Mouse (Mus musculus): ENCODE measurements around the gene Acp7. TPM values are rescaled to one million over a fixed set of nuclear protein-coding genes. Genes with fewer than 3 reads are reported as not detected.

Gene Acp7
- total RNA-seq, 4 experiments from 2014 or later: not detected

- no peak for DNase-seq (ENCODE audit: low spot score in 2 of 2)
Measured at GRCm38 (mm10) chr7:28577826-28578542, 53.1 kb downstream of the Acp7 start.

- peak; percentile 57 to 72 for DNase-seq (ENCODE audit: low spot score in 2 of 2)
Measured at GRCm38 (mm10) chr7:28576271-28576914, 54.7 kb downstream of the Acp7 start.

GRCm38 (mm10) chr7:28575597-28575996 lies 55.5 kb downstream of the Acp7 start:
- no peak for DNase-seq (ENCODE audit: low spot score in 2 of 2)

GRCm38 (mm10) chr7:28573236-28573635 lies 57.9 kb downstream of the Acp7 start:
- DNase-seq (ENCODE audit: low spot score in 2 of 2): no peak

GRCm38 (mm10) chr7:28572689-28573088 lies 58.4 kb downstream of the Acp7 start:
- no peak for DNase-seq (ENCODE audit: low spot score in 2 of 2)

- DNase-seq (ENCODE audit: low spot score in 2 of 2): no peak
Measured at GRCm38 (mm10) chr7:28570982-28571682, 60.0 kb downstream of the Acp7 start.

- peak; percentile 69 to 78 for DNase-seq (ENCODE audit: low spot score in 2 of 2)
Measured at GRCm38 (mm10) chr7:28570291-28570981, 60.7 kb downstream of the Acp7 start.

- peak in 1 of 2 experiments; percentile 46 for DNase-seq (ENCODE audit: low spot score in 2 of 2)
Measured at GRCm38 (mm10) chr7:28568253-28568652, 62.9 kb downstream of the Acp7 start.

- no peak for DNase-seq (ENCODE audit: low spot score in 2 of 2)
Measured at GRCm38 (mm10) chr7:28567539-28567938, 63.6 kb downstream of the Acp7 start.

- DNase-seq (ENCODE audit: low spot score in 2 of 2): no peak
Measured at GRCm38 (mm10) chr7:28565407-28565806, 65.7 kb downstream of the Acp7 start.

- DNase-seq (ENCODE audit: low spot score in 2 of 2): no peak
Measured at GRCm38 (mm10) chr7:28562951-28563350, 68.2 kb downstream of the Acp7 start.

GRCm38 (mm10) chr7:28562371-28562770 lies 68.8 kb downstream of the Acp7 start:
- DNase-seq (ENCODE audit: low spot score in 2 of 2): no peak

- DNase-seq (ENCODE audit: low spot score in 2 of 2): no peak
Measured at GRCm38 (mm10) chr7:28561967-28562366, 69.2 kb downstream of the Acp7 start.

GRCm38 (mm10) chr7:28560856-28561255 lies 70.3 kb downstream of the Acp7 start:
- DNase-seq (ENCODE audit: low spot score in 2 of 2): no peak

- peak; percentile 48 to 64 for DNase-seq (ENCODE audit: low spot score in 2 of 2)
Measured at GRCm38 (mm10) chr7:28558486-28558885, 72.6 kb downstream of the Acp7 start.

GRCm38 (mm10) chr7:28557708-28558107 lies 73.4 kb downstream of the Acp7 start:
- DNase-seq (ENCODE audit: low spot score in 2 of 2): no peak

Small RNAs within 50 kb of the gene (microRNA-seq; reads per million reads assigned to microRNA genes)
- gene Mir7049: not detected

Other genes starting within 250 kb of the Acp7 start
- 10 to 100 TPM; 19.3 to 24.6 (median 20.5) TPM for gene Med29, start 238.6 kb downstream of the Acp7 start, total RNA-seq (2022)
- gene Paf1, start 238.4 kb downstream of the Acp7 start, total RNA-seq (2022): 10 to 100 TPM; 19.8 to 32.6 (median 24.8) TPM
- gene Gmfg, start 193.9 kb downstream of the Acp7 start, total RNA-seq (2022): 1 to 10 TPM in 2 of 4 experiments, under 1 TPM in 1, not detected in 1; 0.46 to 1.7 (median 1.3) TPM
- gene Lrfn1, start 179.4 kb downstream of the Acp7 start, total RNA-seq (2022): under 1 TPM in 2 of 4 experiments, not detected in 2; 0.08 to 0.34 TPM
- not detected for gene Ifnl2, start 120.9 kb downstream of the Acp7 start, total RNA-seq (2022)
- gene Ifnl3, start 108.5 kb downstream of the Acp7 start, total RNA-seq (2022): not detected
- not detected for gene Sycn, start 90.4 kb downstream of the Acp7 start, total RNA-seq (2022)
- gene Nccrp1, start 84.1 kb downstream of the Acp7 start, total RNA-seq (2022): not detected
- gene Samd4b, start 33.2 kb downstream of the Acp7 start, total RNA-seq (2022): 10 to 100 TPM in 2 of 4 experiments, 1 to 10 TPM in 2; 8.9 to 11.9 (median 10.1) TPM
- gene Pak4, start 33.1 kb downstream of the Acp7 start, total RNA-seq (2022): 1 to 10 TPM; 1.8 to 3.7 (median 2.9) TPM
- under 1 TPM in 3 of 4 experiments, not detected in 1; 0.12 to 0.68 (median 0.13) TPM for gene Fbxo27, start 61.5 kb upstream of the Acp7 start, total RNA-seq (2022)
- 1 to 10 TPM; 4.0 to 7.0 (median 5.6) TPM for gene Fbxo17, start 85.5 kb upstream of the Acp7 start, total RNA-seq (2022)
- 10 to 100 TPM; 36.1 to 42.4 (median 40.5) TPM for gene Mrps12, start 110.5 kb upstream of the Acp7 start, total RNA-seq (2022)
- gene Sars2, start 110.7 kb upstream of the Acp7 start, total RNA-seq (2022): 10 to 100 TPM; 12.3 to 13.5 (median 12.6) TPM
- not detected for gene Ccer2, start 124.8 kb upstream of the Acp7 start, total RNA-seq (2022)
- gene Sirt2, start 135.4 kb upstream of the Acp7 start, total RNA-seq (2022): 100 to 1,000 TPM in 1 of 4 experiments, 10 to 100 TPM in 3; 94.9 to 105 (median 96.4) TPM
- 10 to 100 TPM; 28.5 to 34.2 (median 31.2) TPM for gene Nfkbib, start 136.2 kb upstream of the Acp7 start, total RNA-seq (2022)
- under 1 TPM in 3 of 4 experiments, not detected in 1; 0.27 to 0.70 (median 0.56) TPM for gene Rinl, start 157.6 kb upstream of the Acp7 start, total RNA-seq (2022)
- gene Hnrnpl, start 177.2 kb upstream of the Acp7 start, total RNA-seq (2022): 100 to 1,000 TPM; 105 to 116 (median 109) TPM
- gene Ech1, start 193.9 kb upstream of the Acp7 start, total RNA-seq (2022): 100 to 1,000 TPM; 222 to 343 (median 237) TPM
- gene Lgals4, start 202.5 kb upstream of the Acp7 start, total RNA-seq (2022): 1 to 10 TPM in 3 of 4 experiments, under 1 TPM in 1; 0.58 to 1.6 (median 1.4) TPM
- gene Lgals7, start 232.5 kb upstream of the Acp7 start, total RNA-seq (2022): not detected

Measured in gastrocnemius, adult 8-10 months (tissue).